Mouse (Mus musculus): ENCODE measurements at regions not wholly inside any gene's neighbourhood (a gene's known extent, or its start where the extent isn't known, plus 50 kb on each side); places are given as distances from the start of the nearest gene placed in this dataset.

- ATAC-seq (replicated peaks; ENCODE audit: low FRiP score, low TSS enrichment, poor library complexity, severe bottlenecking), result no peak
These were observed 98.2 kb downstream of the Chst1 start for GRCm38 (mm10) chr2:92697721-92698120.

- ATAC-seq (replicated peaks; ENCODE audit: low FRiP score, low TSS enrichment, poor library complexity, severe bottlenecking), result no peak
These were observed 99.9 kb downstream of the Chst1 start for GRCm38 (mm10) chr2:92699360-92699759.

GRCm38 (mm10) chr2:92704035-92704434, 104.5 kb downstream of the Chst1 start:
- no peak for ATAC-seq (replicated peaks; ENCODE audit: low FRiP score, low TSS enrichment, poor library complexity, severe bottlenecking)

GRCm38 (mm10) chr2:92709668-92710067, 110.2 kb downstream of the Chst1 start:
- no peak for ATAC-seq (replicated peaks; ENCODE audit: low FRiP score, low TSS enrichment, poor library complexity, severe bottlenecking)

- ATAC-seq (replicated peaks; ENCODE audit: low FRiP score, low TSS enrichment, poor library complexity, severe bottlenecking), result 0 out of 2 replicates have a peak, but pooled peaks have one; percentile 40
These were observed 111.7 kb downstream of the Chst1 start for GRCm38 (mm10) chr2:92711122-92711777.

GRCm38 (mm10) chr2:92712266-92713144, 113.0 kb downstream of the Chst1 start:
- ATAC-seq (replicated peaks; ENCODE audit: low FRiP score, low TSS enrichment, poor library complexity, severe bottlenecking), result no peak

- ATAC-seq (replicated peaks; ENCODE audit: low FRiP score, low TSS enrichment, poor library complexity, severe bottlenecking), result no peak
These were observed 118.2 kb downstream of the Chst1 start for GRCm38 (mm10) chr2:92717706-92718105.

GRCm38 (mm10) chr2:92721951-92722350, 122.4 kb downstream of the Chst1 start:
- no peak for ATAC-seq (replicated peaks; ENCODE audit: low FRiP score, low TSS enrichment, poor library complexity, severe bottlenecking)

GRCm38 (mm10) chr2:92723618-92724263, 124.2 kb downstream of the Chst1 start:
- no peak for ATAC-seq (replicated peaks; ENCODE audit: low FRiP score, low TSS enrichment, poor library complexity, severe bottlenecking)

- no peak for ATAC-seq (replicated peaks; ENCODE audit: low FRiP score, low TSS enrichment, poor library complexity, severe bottlenecking)
These were observed 127.1 kb downstream of the Chst1 start for GRCm38 (mm10) chr2:92726640-92727039.

- ATAC-seq (replicated peaks; ENCODE audit: low FRiP score, low TSS enrichment, poor library complexity, severe bottlenecking), result no peak; the same call in 1 of the 2 replicates
These were observed 127.7 kb downstream of the Chst1 start for GRCm38 (mm10) chr2:92727241-92727640.

- no peak for ATAC-seq (replicated peaks; ENCODE audit: low FRiP score, low TSS enrichment, poor library complexity, severe bottlenecking)
These were observed 128.9 kb downstream of the Chst1 start for GRCm38 (mm10) chr2:92728388-92728787.

- ATAC-seq (replicated peaks; ENCODE audit: low FRiP score, low TSS enrichment, poor library complexity, severe bottlenecking), result no peak
These were observed 130.9 kb downstream of the Chst1 start for GRCm38 (mm10) chr2:92730371-92730770.

- ATAC-seq (replicated peaks; ENCODE audit: low FRiP score, low TSS enrichment, poor library complexity, severe bottlenecking), result no peak
These were observed 133.9 kb downstream of the Chst1 start for GRCm38 (mm10) chr2:92733403-92733802.

GRCm38 (mm10) chr2:92735784-92736183, 136.3 kb downstream of the Chst1 start:
- ATAC-seq (replicated peaks; ENCODE audit: low FRiP score, low TSS enrichment, poor library complexity, severe bottlenecking), result no peak

- no peak for ATAC-seq (replicated peaks; ENCODE audit: low FRiP score, low TSS enrichment, poor library complexity, severe bottlenecking)
These were observed 137.8 kb downstream of the Chst1 start for GRCm38 (mm10) chr2:92737301-92737700.

GRCm38 (mm10) chr2:92739576-92739975, 140.1 kb downstream of the Chst1 start:
- no peak for ATAC-seq (replicated peaks; ENCODE audit: low FRiP score, low TSS enrichment, poor library complexity, severe bottlenecking)

- no peak for ATAC-seq (replicated peaks; ENCODE audit: low FRiP score, low TSS enrichment, poor library complexity, severe bottlenecking)
These were observed 141.3 kb downstream of the Chst1 start for GRCm38 (mm10) chr2:92740776-92741295.

- no peak for ATAC-seq (replicated peaks; ENCODE audit: low FRiP score, low TSS enrichment, poor library complexity, severe bottlenecking)
These were observed 142.5 kb downstream of the Chst1 start for GRCm38 (mm10) chr2:92742025-92742424.

GRCm38 (mm10) chr2:92742671-92743070, 143.2 kb downstream of the Chst1 start:
- no peak for ATAC-seq (replicated peaks; ENCODE audit: low FRiP score, low TSS enrichment, poor library complexity, severe bottlenecking)

All from megakaryocyte-erythroid progenitor cell, adult 5-6 weeks (primary cell).